Mouse (Mus musculus): Measurements from ENCODE around the gene Malsu1. TPM values are rescaled to one million over a fixed set of nuclear protein-coding genes. Genes with fewer than 3 reads are reported as not detected.

The Malsu1 gene
- total RNA-seq, 2 experiments from 2014 or later = 33.1 to 35.8 TPM

Other genes starting within 250 kb of the Malsu1 start
- gene Tmem176a, start 232.9 kb upstream of the Malsu1 start, total RNA-seq (2021) = 10 to 100 TPM; 24.3 to 24.9 TPM
- gene Tmem176b, start 232.3 kb upstream of the Malsu1 start, total RNA-seq (2021) = 10 to 100 TPM; 50.4 to 51.6 TPM
- not detected for gene Aoc1, start 200.9 kb upstream of the Malsu1 start, total RNA-seq (2021)
- gene 1600015I10Rik, start 143.9 kb upstream of the Malsu1 start, total RNA-seq (2021) = not detected
- gene Doxl2, start 98.8 kb upstream of the Malsu1 start, total RNA-seq (2021) = not detected
- gene Svs1, start 86.9 kb upstream of the Malsu1 start, total RNA-seq (2021) = not detected
- 1 to 10 TPM; 1.8 to 3.1 TPM for gene Gpnmb, start 37.2 kb upstream of the Malsu1 start, total RNA-seq (2021)
- not detected for gene Igf2bp3, start 141.2 kb downstream of the Malsu1 start, total RNA-seq (2021)
- 100 to 1,000 TPM in 1 of 2 experiments, 10 to 100 TPM in 1; 92.3 to 105 TPM for gene Tra2a, start 190.2 kb downstream of the Malsu1 start, total RNA-seq (2021)
- gene Ccdc126, start 245.5 kb downstream of the Malsu1 start, total RNA-seq (2021) = 10 to 100 TPM; 10.4 to 12.6 TPM

Measured in layer of hippocampus, postnatal 36 days (tissue).